Mouse (Mus musculus): ENCODE measurements at regions not wholly inside any gene's neighbourhood (a gene's known extent, or its start where the extent isn't known, plus 50 kb on each side); places are given as distances from the start of the nearest gene placed in this dataset.
A peak's percentile ranks its signal among the peaks of the same experiment; 100 is the strongest.

GRCm38 (mm10) chr16:29871395-29871794 is 192.8 kb upstream of the Hes1 start:
- no peak for DNase-seq

GRCm38 (mm10) chr16:29876196-29876595 is 188.0 kb upstream of the Hes1 start:
- no peak for DNase-seq

- no peak for DNase-seq
Observed at GRCm38 (mm10) chr16:29877372-29878123, 186.6 kb upstream of the Hes1 start.

GRCm38 (mm10) chr16:29879665-29880064 is 184.5 kb upstream of the Hes1 start:
- DNase-seq, result no peak

- no peak for DNase-seq
Observed at GRCm38 (mm10) chr16:29881497-29881896, 182.7 kb upstream of the Hes1 start.

GRCm38 (mm10) chr16:29882226-29882972 is 181.8 kb upstream of the Hes1 start:
- peak; percentile 88 for DNase-seq

- no peak for DNase-seq
Observed at GRCm38 (mm10) chr16:29883252-29883992, 180.8 kb upstream of the Hes1 start.

GRCm38 (mm10) chr16:29884899-29885298 is 179.3 kb upstream of the Hes1 start:
- DNase-seq, result peak; percentile 38

- DNase-seq, result no peak
Observed at GRCm38 (mm10) chr16:29886755-29887154, 177.4 kb upstream of the Hes1 start.

GRCm38 (mm10) chr16:29889346-29889745 is 174.8 kb upstream of the Hes1 start:
- no peak for DNase-seq

- DNase-seq, result no peak
Observed at GRCm38 (mm10) chr16:29891472-29891871, 172.7 kb upstream of the Hes1 start.

GRCm38 (mm10) chr16:29893871-29894828 is 170.0 kb upstream of the Hes1 start:
- DNase-seq, result peak; percentile 55

GRCm38 (mm10) chr16:29896393-29896792 is 167.8 kb upstream of the Hes1 start:
- no peak for DNase-seq

- DNase-seq, result no peak
Observed at GRCm38 (mm10) chr16:29903510-29903909, 160.7 kb upstream of the Hes1 start.

GRCm38 (mm10) chr16:29904183-29904775 is 159.9 kb upstream of the Hes1 start:
- no peak for DNase-seq

GRCm38 (mm10) chr16:29907331-29907730 is 156.9 kb upstream of the Hes1 start:
- no peak for DNase-seq

- DNase-seq, result no peak
Observed at GRCm38 (mm10) chr16:29908031-29908430, 156.2 kb upstream of the Hes1 start.

GRCm38 (mm10) chr16:29909923-29910465 is 154.2 kb upstream of the Hes1 start:
- DNase-seq, result no peak

- no peak for DNase-seq
Observed at GRCm38 (mm10) chr16:29911164-29911571, 153.0 kb upstream of the Hes1 start.

- DNase-seq, result no peak
Observed at GRCm38 (mm10) chr16:29913357-29914010, 150.7 kb upstream of the Hes1 start.

Measured in gastrocnemius, postnatal 25 days (tissue).